Mouse (Mus musculus): ENCODE data around the gene Kif26b.

GRCm38 (mm10) chr1:178819060-178819459, 290.1 kb downstream of the Kif26b start:
- TF ChIP-seq CTCF (IDR thresholded peaks at IDR 0.05; ENCODE audit: control insufficient read depth, insufficient read depth, low read length) (no peak), POLR2A (IDR thresholded peaks at IDR 0.05; ENCODE audit: borderline replicate concordance, control insufficient read depth, low read depth, low read length) (no peak)
